Mouse (Mus musculus) cortical plate, adult 2 months (tissue): Measurements from ENCODE around the gene Rap2a.

Source experiments
- CTCF ChIP-seq: fragments of 200-500 bp; IDR thresholded peaks from 2 replicates; pipeline ENCODE4 v1.5.1; 2011; ENCODE audit warnings: mild to moderate bottlenecking, control low read depth, low read length; ENCODE audit not compliant: insufficient read depth; ENCODE audit errors: extremely low read depth
- POLR2A ChIP-seq: fragments of 200-500 bp; IDR thresholded peaks from 2 replicates; pipeline ENCODE4 v1.6.1; 2011; ENCODE audit warnings: mild to moderate bottlenecking, low read length, control low read depth; ENCODE audit not compliant: insufficient read depth; ENCODE audit errors: extremely low read depth

DNA sequence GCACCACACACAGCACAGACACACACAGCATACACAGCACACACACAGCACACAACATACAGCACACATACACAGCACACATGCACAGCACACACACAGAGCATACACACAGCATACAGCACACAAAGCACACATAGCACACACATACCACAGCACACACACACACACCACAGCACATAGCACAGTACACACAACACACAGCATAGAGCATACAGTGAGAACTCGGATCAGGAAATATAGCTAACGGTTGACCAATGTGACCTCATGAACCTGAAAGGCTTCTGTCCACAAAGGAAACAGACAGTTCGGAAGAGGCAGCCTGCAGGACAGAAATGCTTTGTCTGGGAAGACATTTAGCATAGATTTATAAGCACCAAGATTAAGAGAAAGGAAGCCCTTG, 61.4 kb downstream of the Rap2a start:
- TF ChIP-seq POLR2A (no peak), CTCF (no peak)
